Mouse (Mus musculus) megakaryocyte, embryonic 14.5 days (primary cell): ENCODE data around the gene Gm9936. TPM values are rescaled to one million over a fixed set of nuclear protein-coding genes. Genes with fewer than 3 reads are reported as not detected.
"Not testable (repeated sequence)": the region's sequence is repeated elsewhere in the genome, so short reads cannot be mapped to it uniquely, and the experiment has no call there.

Experiments used
- H3K27me3 ChIP-seq: replicated peaks from 2 replicates; pipeline ENCODE3; 2012; ENCODE audit warnings: inconsistent platforms
- H3K36me3 ChIP-seq: replicated peaks from 2 replicates; pipeline ENCODE3; 2012; ENCODE audit warnings: low read length, inconsistent platforms, mixed read lengths
- H3K4me1 ChIP-seq: 2 replicates; pipeline ENCODE4 v1.6.1; 2012; ENCODE audit warnings: inconsistent platforms
- H3K4me3 ChIP-seq: replicated peaks from 2 replicates; pipeline ENCODE3; 2012; ENCODE audit warnings: moderate library complexity, mild to moderate bottlenecking, inconsistent platforms
- H3K9me3 ChIP-seq: 2 replicates; pipeline ENCODE4 v1.6.1; 2012; ENCODE audit warnings: inconsistent platforms
- FLI1 ChIP-seq: IDR thresholded peaks from 2 replicates; pipeline ENCODE4 v1.6.1; 2012; ENCODE audit warnings: low read length, inconsistent platforms, mixed read lengths
- GATA1 ChIP-seq: IDR thresholded peaks from 3 replicates; pipeline ENCODE4 v1.6.1; 2012; ENCODE audit warnings: mixed read lengths, low read length, inconsistent platforms, borderline replicate concordance
- polyA plus RNA-seq: library from polyadenylated mRNA; stranded (reverse); fragments of >175 nt; gene quantifications from 2 replicates; pipeline ENCODE4 v1.2.3, GENCODE M21; 2012; ENCODE audit warnings: low replicate concordance; ENCODE audit not compliant: insufficient read depth

The Gm9936 gene
- polyA plus RNA-seq, 1 experiment: not detected

- Histone ChIP-seq H3K4me3 (no peak overlapping the region), H3K27me3 (peaks cover 40% of the 10 kb centered on the region), H3K9me3 (no peaks in the 10 kb centered on the region), H3K36me3 (no peaks in the 10 kb centered on the region), H3K4me1 (no peaks in the 10 kb centered on the region)
- TF ChIP-seq FLI1: no peak
- no peak for TF ChIP-seq GATA1
These were observed 15.8 kb downstream of the Gm9936 start for GRCm38 (mm10) chr5:114842674-114843073.

GRCm38 (mm10) chr5:114842155-114842554, 16.3 kb downstream of the Gm9936 start:
- not testable (repeated sequence) for H3K36me3 ChIP-seq, H3K4me1 ChIP-seq, H3K4me3 ChIP-seq, H3K9me3 ChIP-seq
- H3K27me3 ChIP-seq: peaks cover 39% of the 10 kb centered on the region

GRCm38 (mm10) chr5:114840481-114840880, 18.0 kb downstream of the Gm9936 start:
- not testable (repeated sequence) for H3K4me3 ChIP-seq

GRCm38 (mm10) chr5:114836886-114837285, 21.6 kb downstream of the Gm9936 start:
- H3K36me3 ChIP-seq: no peaks in the 10 kb centered on the region
- no peaks in the 10 kb centered on the region for H3K4me1 ChIP-seq
- no peaks in the 10 kb centered on the region for H3K9me3 ChIP-seq
- peaks cover 33% of the 10 kb centered on the region for H3K27me3 ChIP-seq
- no peak overlapping the region for H3K4me3 ChIP-seq
- TF ChIP-seq GATA1 (no peak), FLI1 (no peak)

More at GRCm38 (mm10) chr5:114840481-114840880, 18.0 kb downstream of the Gm9936 start:
- H3K4me1 ChIP-seq, H3K9me3 ChIP-seq, H3K36me3 ChIP-seq: not testable (repeated sequence)
- peaks cover 35% of the 10 kb centered on the region for H3K27me3 ChIP-seq

- Histone ChIP-seq H3K4me1 (peaks cover 13% of the 10 kb centered on the region), H3K9me3 (peaks cover 4% of the 10 kb centered on the region; the same call in 1 of the 2 replicates), H3K4me3 (no peak overlapping the region), H3K27me3 (peaks cover 15% of the 10 kb centered on the region), H3K36me3 (no peaks in the 10 kb centered on the region)
- no peak for TF ChIP-seq FLI1
- TF ChIP-seq GATA1: no peak
These were observed 28.7 kb downstream of the Gm9936 start for GRCm38 (mm10) chr5:114829740-114830139.

- TF ChIP-seq GATA1: no peak
- TF ChIP-seq FLI1: no peak
- Histone ChIP-seq H3K27me3 (peaks cover 6% of the 10 kb centered on the region), H3K36me3 (no peaks in the 10 kb centered on the region), H3K4me3 (peak overlapping the region; percentile 70), H3K4me1 (peaks cover 19% of the 10 kb centered on the region), H3K9me3 (peaks cover 4% of the 10 kb centered on the region; the same call in 1 of the 2 replicates)
These were observed 31.1 kb downstream of the Gm9936 start for GRCm38 (mm10) chr5:114827427-114827826.

- H3K9me3 ChIP-seq: peaks cover 11% of the 10 kb centered on the region
- H3K36me3 ChIP-seq: peaks cover 5% of the 10 kb centered on the region
- peaks cover 6% of the 10 kb centered on the region for H3K27me3 ChIP-seq
- TF ChIP-seq FLI1: no peak
- TF ChIP-seq GATA1: no peak
- H3K4me1 ChIP-seq: peaks cover 19% of the 10 kb centered on the region
- peak overlapping the region; percentile 85 for H3K4me3 ChIP-seq
These were observed 32.3 kb downstream of the Gm9936 start for GRCm38 (mm10) chr5:114825978-114826691.

- Histone ChIP-seq H3K4me3 (peak overlapping the region; percentile 84), H3K9me3 (peaks cover 18% of the 10 kb centered on the region), H3K36me3 (peaks cover 10% of the 10 kb centered on the region), H3K27me3 (peaks cover 3% of the 10 kb centered on the region), H3K4me1 (peaks cover 21% of the 10 kb centered on the region)
- TF ChIP-seq FLI1 (no peak), GATA1 (no peak)
These were observed 34.3 kb downstream of the Gm9936 start for GRCm38 (mm10) chr5:114824197-114824596.

GRCm38 (mm10) chr5:114822796-114823688, 35.4 kb downstream of the Gm9936 start, which contains the start of gene 1500011B03Rik:
TSS of gene 1500011B03Rik (minus strand) at chr5:114823468.
- peaks cover 30% of the 10 kb centered on the region for H3K4me1 ChIP-seq
- peaks cover 14% of the 10 kb centered on the region for H3K9me3 ChIP-seq
- TF ChIP-seq GATA1: no peak
- no peak for TF ChIP-seq FLI1
- peaks cover 3% of the 10 kb centered on the region for H3K27me3 ChIP-seq
- peak within 1 kb of the TSS; percentile 92 for H3K4me3 ChIP-seq
- H3K36me3 ChIP-seq: peaks cover 10% of the 10 kb centered on the region

GRCm38 (mm10) chr5:114818124-114818523, 40.4 kb downstream of the Gm9936 start:
- Histone ChIP-seq H3K4me3 (peak overlapping the region; percentile 70), H3K36me3 (peaks cover 10% of the 10 kb centered on the region), H3K4me1 (peaks cover 29% of the 10 kb centered on the region), H3K27me3 (no peaks in the 10 kb centered on the region), H3K9me3 (peaks cover 14% of the 10 kb centered on the region)
- TF ChIP-seq GATA1 (no peak), FLI1 (no peak)
